Mouse (Mus musculus): ENCODE measurements around the gene Cntn5. TPM values are rescaled to one million over a fixed set of nuclear protein-coding genes. Genes with fewer than 3 reads are reported as not detected.

Cntn5 gene
- polyA plus RNA-seq, 1 experiment from 2014 or later, result 0.67 TPM

DNA sequence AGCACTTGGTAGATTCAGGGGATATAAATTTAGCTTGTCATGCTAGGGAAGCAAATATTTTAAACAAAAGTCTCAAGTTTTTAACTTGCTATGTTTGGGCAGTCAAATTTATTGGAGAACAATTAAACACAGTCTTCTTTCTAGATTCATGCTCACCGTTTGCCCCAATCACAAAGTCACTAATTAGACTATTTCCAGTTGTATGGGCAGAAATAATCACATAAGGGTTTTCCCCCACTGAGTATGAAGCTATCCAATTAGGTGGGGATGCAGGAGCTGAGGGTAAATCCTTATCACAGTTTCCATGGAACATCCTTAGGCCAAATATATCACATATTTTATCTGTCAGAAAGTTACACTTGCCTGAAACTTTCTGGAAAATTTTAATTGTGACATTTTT, 788.0 kb downstream of the Cntn5 start:
- 68% methylated on average over 1 of the region's 1 CpGs for WGBS
- H3K4me1 ChIP-seq, result no peaks in the 10 kb centered on the region
- H3K4me3 ChIP-seq, result no peak overlapping the region
- H3K27me3 ChIP-seq, result no peaks in the 10 kb centered on the region
- no peak overlapping the region for H3K4me2 ChIP-seq
- no peaks in the 10 kb centered on the region for H3K9me3 ChIP-seq
- H3K36me3 ChIP-seq, result no peaks in the 10 kb centered on the region
- H3K27ac ChIP-seq, result no peak overlapping the region
- no peak for ATAC-seq (ENCODE audit: borderline replicate concordance, extremely low read depth, low FRiP score, low TSS enrichment)
- H3K9ac ChIP-seq, result no peak overlapping the region

DNA sequence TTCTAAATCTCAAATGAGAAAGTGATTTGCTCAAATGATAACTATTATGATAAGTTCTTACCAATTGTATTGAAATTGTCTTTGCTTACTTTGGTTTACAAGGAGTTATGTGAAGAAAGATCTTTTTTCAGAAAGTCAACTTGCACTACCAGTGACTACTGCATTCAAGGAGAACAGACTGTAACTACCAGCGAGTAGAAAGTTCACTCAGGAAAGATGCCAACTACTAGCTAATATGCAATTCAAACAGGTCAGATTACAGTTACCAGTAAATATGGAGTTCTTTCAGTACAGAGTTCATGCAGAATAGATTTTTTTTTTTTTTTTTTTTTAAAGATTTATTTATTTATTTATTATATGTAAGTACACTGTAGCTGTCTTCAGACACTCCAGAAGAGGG, 795.4 kb downstream of the Cntn5 start:
- WGBS, result 88% methylated on average over 1 of the region's 1 CpGs
- H3K27me3 ChIP-seq, result no peaks in the 10 kb centered on the region

DNA sequence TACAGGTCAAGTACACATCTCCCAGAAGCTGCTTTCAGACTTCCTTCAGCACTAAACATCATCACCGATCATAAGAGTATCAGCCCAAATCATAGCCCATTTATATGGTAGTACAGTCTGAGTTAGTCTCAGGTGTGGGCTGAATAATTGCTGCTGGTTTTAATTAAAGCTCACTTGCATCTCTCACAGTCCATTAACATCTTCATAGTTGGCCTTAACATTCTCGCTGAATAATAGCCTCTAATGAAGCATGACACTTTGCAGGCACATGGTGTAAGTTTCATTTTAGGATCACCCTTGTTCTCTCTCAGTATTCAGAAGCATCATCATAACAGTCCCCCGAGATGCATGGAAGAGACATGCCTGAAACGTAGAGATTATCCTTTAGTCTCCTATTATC, 796.7 kb downstream of the Cntn5 start:
- H3K27me3 ChIP-seq, result no peaks in the 10 kb centered on the region
- no peak overlapping the region for H3K9ac ChIP-seq
- WGBS, result 73% methylated on average over 4 of the region's 4 CpGs
- H3K36me3 ChIP-seq, result no peaks in the 10 kb centered on the region
- ATAC-seq (ENCODE audit: borderline replicate concordance, extremely low read depth, low FRiP score, low TSS enrichment), result no peak
- no peaks in the 10 kb centered on the region for H3K9me3 ChIP-seq
- no peaks in the 10 kb centered on the region for H3K4me1 ChIP-seq
- H3K27ac ChIP-seq, result no peak overlapping the region
- no peak overlapping the region for H3K4me3 ChIP-seq
- H3K4me2 ChIP-seq, result no peak overlapping the region

More for the DNA sequence above, 795.4 kb downstream of the Cntn5 start:
- Histone ChIP-seq H3K4me2 (no peak overlapping the region), H3K36me3 (no peaks in the 10 kb centered on the region), H3K9me3 (no peaks in the 10 kb centered on the region), H3K4me3 (no peak overlapping the region), H3K27ac (no peak overlapping the region), H3K4me1 (no peaks in the 10 kb centered on the region), H3K9ac (no peak overlapping the region)
- ATAC-seq (ENCODE audit: borderline replicate concordance, extremely low read depth, low FRiP score, low TSS enrichment), result no peak

DNA sequence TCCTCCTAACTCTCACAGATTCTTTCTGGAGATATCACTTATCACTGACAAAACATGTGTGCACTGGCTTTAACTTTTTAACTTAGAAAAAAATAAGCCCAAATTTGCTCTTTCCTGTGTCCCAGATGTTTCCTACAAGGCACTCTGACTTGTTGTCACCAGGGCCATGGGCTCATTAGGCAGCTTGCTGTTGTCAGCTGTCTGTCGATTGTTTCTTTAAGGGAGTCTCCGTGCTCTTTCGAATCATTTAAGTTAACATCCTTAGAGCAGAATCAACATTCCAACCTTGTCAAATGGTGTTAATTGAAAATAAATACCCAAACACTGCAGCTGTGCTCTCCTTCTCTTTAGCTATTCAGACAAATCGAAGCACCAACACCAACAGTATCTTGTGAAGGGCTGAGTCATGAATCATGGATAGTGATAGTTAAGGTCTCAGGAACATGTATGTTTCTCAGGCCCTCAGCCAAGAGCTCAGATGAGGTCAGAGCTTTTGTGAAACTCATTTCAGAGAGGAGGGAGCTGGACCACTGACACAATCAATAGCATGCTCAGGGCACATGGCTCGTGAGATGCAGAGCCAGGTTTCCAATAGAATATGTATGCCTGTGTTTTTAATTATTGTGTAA, 802.6 kb downstream of the Cntn5 start:
- H3K4me3 ChIP-seq, result no peak overlapping the region
- H3K4me2 ChIP-seq, result no peak overlapping the region
- H3K9me3 ChIP-seq, result no peaks in the 10 kb centered on the region
- no peaks in the 10 kb centered on the region for H3K27me3 ChIP-seq
- no peaks in the 10 kb centered on the region for H3K4me1 ChIP-seq
- H3K27ac ChIP-seq, result no peak overlapping the region
- 27% methylated on average over 5 of the region's 5 CpGs for WGBS
- no peak for ATAC-seq (ENCODE audit: borderline replicate concordance, extremely low read depth, low FRiP score, low TSS enrichment)
- H3K9ac ChIP-seq, result no peak overlapping the region
- H3K36me3 ChIP-seq, result no peaks in the 10 kb centered on the region

DNA sequence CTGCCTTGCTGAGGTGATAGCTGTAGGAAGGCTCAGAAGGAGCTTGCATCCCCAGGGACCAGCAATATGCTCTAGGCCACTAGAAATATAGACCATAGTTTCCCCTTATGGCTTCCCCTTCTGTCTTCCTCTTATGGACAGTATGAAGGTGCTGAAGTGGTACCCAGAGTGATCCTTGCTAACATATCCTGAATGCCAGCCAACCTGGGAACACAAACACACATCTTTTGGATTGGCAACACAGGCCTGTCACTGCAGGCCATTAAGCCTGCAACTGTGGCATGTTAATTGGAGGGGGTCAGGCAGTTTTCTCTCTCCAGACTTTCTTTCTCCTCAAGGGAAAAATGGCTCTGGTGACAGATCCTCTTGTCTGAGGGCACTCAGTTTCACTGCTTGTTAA, 828.3 kb downstream of the Cntn5 start:
- H3K27me3 ChIP-seq, result no peaks in the 10 kb centered on the region
- H3K4me1 ChIP-seq, result no peaks in the 10 kb centered on the region
- no peak overlapping the region for H3K9ac ChIP-seq
- no peak for ATAC-seq (ENCODE audit: borderline replicate concordance, extremely low read depth, low FRiP score, low TSS enrichment)
- no peaks in the 10 kb centered on the region for H3K9me3 ChIP-seq
- no peak overlapping the region for H3K4me3 ChIP-seq
- H3K36me3 ChIP-seq, result no peaks in the 10 kb centered on the region
- H3K27ac ChIP-seq, result no peak overlapping the region
- H3K4me2 ChIP-seq, result no peak overlapping the region

- ATAC-seq (ENCODE audit: borderline replicate concordance, extremely low read depth, low FRiP score, low TSS enrichment), result no peak
- Histone ChIP-seq H3K4me2 (no peak overlapping the region), H3K27me3 (no peaks in the 10 kb centered on the region), H3K27ac (no peak overlapping the region), H3K9ac (no peak overlapping the region), H3K4me3 (no peak overlapping the region), H3K36me3 (no peaks in the 10 kb centered on the region), H3K9me3 (no peaks in the 10 kb centered on the region), H3K4me1 (no peaks in the 10 kb centered on the region)
- WGBS, result 64% methylated on average over 4 of the region's 4 CpGs
These were observed 831.2 kb downstream of the Cntn5 start for GRCm38 (mm10) chr9:10073401-10073800.

DNA sequence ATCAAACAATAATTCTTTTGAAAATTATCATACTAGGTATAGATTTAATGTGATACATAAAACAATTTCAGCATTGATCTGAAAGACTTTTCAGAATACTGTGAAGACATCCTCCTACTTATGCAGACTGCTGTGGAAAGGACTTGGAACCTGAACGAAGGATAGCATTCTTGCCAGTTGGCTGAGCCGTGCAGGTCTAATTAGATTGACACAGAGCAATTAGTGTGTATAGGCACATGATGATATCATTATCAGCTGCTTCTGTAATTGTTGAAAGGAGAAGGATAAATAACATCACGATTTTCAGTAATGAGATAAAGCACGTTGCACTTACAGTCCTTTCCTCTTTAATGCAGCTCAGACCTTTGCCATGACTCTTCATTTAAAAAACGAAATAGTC, 831.7 kb downstream of the Cntn5 start:
- 53% methylated on average over 5 of the region's 5 CpGs for WGBS
- no peaks in the 10 kb centered on the region for H3K36me3 ChIP-seq
- no peak overlapping the region for H3K4me3 ChIP-seq
- H3K4me1 ChIP-seq, result no peaks in the 10 kb centered on the region
- H3K9ac ChIP-seq, result no peak overlapping the region
- H3K27me3 ChIP-seq, result no peaks in the 10 kb centered on the region
- no peak overlapping the region for H3K4me2 ChIP-seq
- no peak for ATAC-seq (ENCODE audit: borderline replicate concordance, extremely low read depth, low FRiP score, low TSS enrichment)
- no peaks in the 10 kb centered on the region for H3K9me3 ChIP-seq
- no peak overlapping the region for H3K27ac ChIP-seq

DNA sequence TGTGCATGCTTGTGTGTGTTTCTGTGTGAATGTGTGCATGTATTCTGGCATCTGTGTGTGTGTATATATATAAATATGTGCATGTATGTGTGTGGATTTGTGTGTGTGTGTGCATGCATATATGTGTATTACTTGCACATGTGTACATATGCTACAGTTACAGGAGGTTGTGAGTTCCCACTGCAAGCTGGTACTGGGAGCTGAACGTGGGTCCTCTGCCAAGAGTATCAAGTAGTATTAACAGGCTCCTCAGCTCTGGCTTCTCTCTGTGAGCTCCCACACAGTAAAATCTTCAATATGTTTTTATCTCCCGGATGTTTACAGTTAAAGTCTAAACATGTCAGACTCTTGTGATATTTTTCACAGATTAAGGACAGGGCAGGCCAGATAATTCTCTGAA, 833.3 kb downstream of the Cntn5 start:
- Histone ChIP-seq H3K36me3 (no peaks in the 10 kb centered on the region), H3K4me1 (no peaks in the 10 kb centered on the region), H3K27ac (no peak overlapping the region), H3K9me3 (no peaks in the 10 kb centered on the region), H3K4me3 (no peak overlapping the region), H3K27me3 (no peaks in the 10 kb centered on the region), H3K9ac (no peak overlapping the region), H3K4me2 (no peak overlapping the region)
- ATAC-seq (ENCODE audit: borderline replicate concordance, extremely low read depth, low FRiP score, low TSS enrichment), result no peak
- 29% methylated on average over 2 of the region's 2 CpGs for WGBS

GRCm38 (mm10) chr9:10044969-10045789, 859.4 kb downstream of the Cntn5 start:
- Histone ChIP-seq H3K4me2 (no peak overlapping the region), H3K36me3 (no peaks in the 10 kb centered on the region), H3K9me3 (no peaks in the 10 kb centered on the region), H3K4me3 (no peak overlapping the region), H3K9ac (no peak overlapping the region), H3K27me3 (no peaks in the 10 kb centered on the region), H3K27ac (no peak overlapping the region), H3K4me1 (no peaks in the 10 kb centered on the region)
- 80% methylated on average over 4 of the region's 4 CpGs for WGBS
- ATAC-seq (ENCODE audit: borderline replicate concordance, extremely low read depth, low FRiP score, low TSS enrichment), result no peak

- 68% methylated on average over 3 of the region's 3 CpGs for WGBS
- ATAC-seq (ENCODE audit: borderline replicate concordance, extremely low read depth, low FRiP score, low TSS enrichment), result no peak
These were observed 861.6 kb downstream of the Cntn5 start for GRCm38 (mm10) chr9:10043001-10043400.

DNA sequence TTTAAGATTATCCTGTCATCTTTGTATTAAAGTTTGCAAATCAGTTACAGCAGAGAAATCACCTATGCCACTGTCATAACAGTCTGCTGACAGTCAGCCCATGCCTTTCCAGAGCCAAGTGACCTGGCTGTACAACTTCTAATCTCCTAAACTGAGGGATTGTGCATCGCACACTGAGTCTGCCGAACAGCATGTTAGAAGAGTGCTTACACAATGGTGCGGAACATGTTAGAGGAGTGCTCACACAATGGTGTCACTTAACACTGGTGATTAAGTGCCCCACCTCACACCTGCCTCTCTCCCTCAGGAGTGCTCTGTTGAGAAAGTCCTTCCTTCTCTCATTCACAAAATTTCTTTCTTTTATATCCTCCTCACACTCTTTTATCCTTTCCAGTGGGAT, 889.4 kb downstream of the Cntn5 start:
- H3K9ac ChIP-seq, result no peak overlapping the region
- H3K9me3 ChIP-seq, result no peaks in the 10 kb centered on the region
- no peak overlapping the region for H3K4me3 ChIP-seq
- no peaks in the 10 kb centered on the region for H3K36me3 ChIP-seq
- WGBS, result 75% methylated on average over 3 of the region's 3 CpGs
- no peaks in the 10 kb centered on the region for H3K4me1 ChIP-seq
- H3K27me3 ChIP-seq, result no peaks in the 10 kb centered on the region
- no peak overlapping the region for H3K4me2 ChIP-seq
- H3K27ac ChIP-seq, result no peak overlapping the region
- ATAC-seq (ENCODE audit: borderline replicate concordance, extremely low read depth, low FRiP score, low TSS enrichment), result no peak

More at GRCm38 (mm10) chr9:10043001-10043400, 861.6 kb downstream of the Cntn5 start:
- H3K36me3 ChIP-seq, result no peaks in the 10 kb centered on the region
- no peak overlapping the region for H3K4me3 ChIP-seq
- no peak overlapping the region for H3K4me2 ChIP-seq
- no peaks in the 10 kb centered on the region for H3K9me3 ChIP-seq
- no peak overlapping the region for H3K27ac ChIP-seq
- no peaks in the 10 kb centered on the region for H3K4me1 ChIP-seq
- H3K27me3 ChIP-seq, result no peaks in the 10 kb centered on the region
- no peak overlapping the region for H3K9ac ChIP-seq

DNA sequence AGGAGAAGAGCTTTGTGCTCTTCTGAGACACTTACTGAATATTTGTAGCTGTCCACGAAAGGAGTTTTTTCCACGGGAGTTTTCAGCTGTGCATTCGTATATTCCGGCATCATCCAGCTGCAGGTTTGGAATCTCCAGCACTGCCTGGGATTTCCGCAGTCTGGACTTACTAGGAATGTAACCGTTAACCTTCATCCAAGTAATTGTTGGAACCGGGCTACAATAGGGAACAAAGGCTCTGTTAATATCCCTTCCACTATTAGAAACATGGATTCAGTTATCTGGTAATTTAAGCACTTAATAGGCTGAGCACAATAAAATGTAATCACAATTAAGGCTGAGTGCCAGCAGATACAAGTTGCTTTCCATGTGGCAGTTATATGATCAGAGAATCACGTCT, 920.5 kb downstream of the Cntn5 start:
- no peaks in the 10 kb centered on the region for H3K4me1 ChIP-seq
- no peaks in the 10 kb centered on the region for H3K27me3 ChIP-seq
- WGBS, result 68% methylated on average over 8 of the region's 8 CpGs
- H3K4me3 ChIP-seq, result no peak overlapping the region
- H3K27ac ChIP-seq, result peak overlapping the region; percentile 6; the same call in 1 of the 2 replicates
- H3K4me2 ChIP-seq, result no peak overlapping the region
- H3K36me3 ChIP-seq, result no peaks in the 10 kb centered on the region
- peak; percentile 35; the same call in 1 of the 2 replicates for ATAC-seq (ENCODE audit: borderline replicate concordance, extremely low read depth, low FRiP score, low TSS enrichment)
- no peak overlapping the region for H3K9ac ChIP-seq
- no peaks in the 10 kb centered on the region for H3K9me3 ChIP-seq

Data from lung, embryonic 15.5 days (tissue).